Mouse (Mus musculus) myocyte (in vitro differentiated cells): Measurements from ENCODE around the gene Syf2.

Experiments
- CEBPB ChIP-seq: IDR thresholded peaks from 2 replicates; pipeline ENCODE4 v1.6.1; 2011; ENCODE audit warnings: mild to moderate bottlenecking, moderate library complexity; ENCODE audit not compliant: poor library complexity, insufficient read depth, severe bottlenecking
- E2F4 ChIP-seq: IDR thresholded peaks from one replicate; pipeline ENCODE4 v1.6.1; 2011; ENCODE audit warnings: mild to moderate bottlenecking, control low read depth, moderate library complexity; ENCODE audit not compliant: insufficient read depth
- MAX ChIP-seq: IDR thresholded peaks from one replicate; pipeline ENCODE4 v1.6.1; 2011; ENCODE audit warnings: low read depth, mild to moderate bottlenecking, control low read depth
- MYOD1 ChIP-seq, 3 experiments: IDR thresholded peaks; one replicate each; pipeline ENCODE4 v1.6.1; 2011; ENCODE audit warnings: control low read depth in 2 of 3, low read depth in 2 of 3, mild to moderate bottlenecking in 2 of 3, moderate library complexity in 1 of 3; ENCODE audit not compliant: insufficient read length in 2 of 3, control insufficient read depth in 1 of 3
- MYOG ChIP-seq, 3 experiments: IDR thresholded peaks; one replicate each; pipeline ENCODE4 v1.6.1; 2011; ENCODE audit warnings: control low read depth in 2 of 3, low read depth in 2 of 3, mild to moderate bottlenecking in 2 of 3; ENCODE audit not compliant: insufficient read length in 2 of 3, control insufficient read depth in 1 of 3, insufficient read depth in 1 of 3
- POLR2A ChIP-seq: IDR thresholded peaks from one replicate; pipeline ENCODE4 v1.6.1; 2011; ENCODE audit warnings: low read depth, mild to moderate bottlenecking, control low read depth, moderate library complexity; ENCODE audit not compliant: insufficient read length
- POLR2AphosphoS2 ChIP-seq: IDR thresholded peaks from one replicate; pipeline ENCODE4 v1.6.1; 2011; ENCODE audit warnings: low read depth, control low read depth; ENCODE audit not compliant: insufficient read length
- TCF12 ChIP-seq: IDR thresholded peaks from one replicate; pipeline ENCODE4 v1.6.1; 2011; ENCODE audit warnings: mild to moderate bottlenecking, control low read depth; ENCODE audit not compliant: poor library complexity, insufficient read depth, severe bottlenecking
- USF1 ChIP-seq: IDR thresholded peaks from one replicate; pipeline ENCODE4 v1.6.1; 2011; ENCODE audit warnings: low read depth, mild to moderate bottlenecking, control low read depth, moderate library complexity

GRCm38 (mm10) chr4:134963021-134963776 is 32.5 kb downstream of the Syf2 start:
- TF ChIP-seq USF1 (no peak), POLR2A (no peak), MYOD1 (IDR thresholded peaks at IDR 0.05; ENCODE audit: control insufficient read depth in 1 of 3, insufficient read length in 2 of 3, low read depth in 2 of 3) (no peak), TCF12 (no peak), E2F4 (no peak), MAX (no peak), POLR2AphosphoS2 (no peak), MYOG (IDR thresholded peaks at IDR 0.05; ENCODE audit: control insufficient read depth in 1 of 3, insufficient read depth in 1 of 3, insufficient read length in 2 of 3, low read depth in 2 of 3) (no peak), CEBPB (no peak)
